Comparison of ENCODE assay signal across 20 mouse cellular contexts in genomic region chr13:56766211-56766610, GRCm38 (mm10). TPM values are rescaled to one million over a fixed set of nuclear protein-coding genes. Genes with fewer than 3 reads are reported as not detected.
DNase-seq lines count a peak whose midpoint lies in the region; ATAC-seq and TF ChIP-seq lines count a peak whose summit lies in the region.
"Had no signal": no experiment of that assay in that cellular context is flagged by ENCODE, and none has a peak within 500 bp of the region (broad histone marks: within the 10 kb centered on the region; RNA-seq: fewer than 3 reads in every experiment).

No protein-coding gene starts in this region.

- H3K4me1 ChIP-seq in kidney, embryonic 16.5 days (ENCODE audit: insufficient read depth, low read length): peaks cover 19% of the 10 kb centered on the region

- H3K36me3 ChIP-seq in kidney, embryonic 16.5 days (ENCODE audit: insufficient read depth, low read length): no peaks in the 10 kb centered on the region
- H3K36me3 ChIP-seq: heart, embryonic 15.5 days; liver, embryonic 12.5 days; midbrain, embryonic 12.5 days had no signal

- no peak for TF ChIP-seq CTCF in gastrocnemius, adult 2 months (IDR thresholded peaks at IDR 0.05)

- H3K9me3 ChIP-seq in kidney, embryonic 16.5 days (ENCODE audit: low read length): no peaks in the 10 kb centered on the region
- H3K9me3 ChIP-seq: heart, embryonic 15.5 days; liver, embryonic 12.5 days; midbrain, embryonic 12.5 days had no signal

- no peak overlapping the region for H3K27ac ChIP-seq in gastrocnemius, adult 2 months
- peak overlapping the region; percentile 3; the same call in 1 of the 2 replicates for H3K27ac ChIP-seq in kidney, embryonic 16.5 days (ENCODE audit: low read length)
- H3K27ac ChIP-seq: heart, embryonic 15.5 days; liver, embryonic 12.5 days; midbrain, embryonic 12.5 days; stomach, postnatal 0 days had no signal

- no peaks in the 10 kb centered on the region for H3K27me3 ChIP-seq in kidney, embryonic 16.5 days (ENCODE audit: insufficient read depth, low read length)

- no peak for DNase-seq in gastrocnemius, adult 2 months
- no peak for DNase-seq in gastrocnemius, adult 18-20 months (ENCODE audit: low spot score)
- no peak for DNase-seq in kidney, postnatal 10 days
- DNase-seq in thymus, postnatal 14 days: peak; percentile 3
- DNase-seq in thymus, adult 18-20 months: no peak
- no peak for DNase-seq in cerebellum, postnatal 10 days
- DNase-seq in urinary bladder, adult 2 months (ENCODE audit: low spot score): no peak
- DNase-seq: adrenal gland, adult 8-10 months; B cell, adult 2 months; cerebellum, adult 8-10 months; forebrain, postnatal 0 days; gastrocnemius, postnatal 25 days; kidney, adult 8-10 months; lung, postnatal 14 days; thymus, postnatal 36 days had no signal

- 32% methylated on average over 5 of the region's 5 CpGs for WGBS in kidney, embryonic 16.5 days

- H3K4me3 ChIP-seq in gastrocnemius, adult 2 months: peak overlapping the region; percentile 61
- H3K4me3 ChIP-seq in kidney, embryonic 16.5 days (ENCODE audit: low read length): no peak overlapping the region
- H3K4me3 ChIP-seq: midbrain, embryonic 12.5 days had no signal

- no peak overlapping the region for H3K4me2 ChIP-seq in kidney, embryonic 16.5 days (replicated peaks; ENCODE audit: low read depth, low read length)
- H3K4me2 ChIP-seq: midbrain, embryonic 12.5 days had no signal

- no peak overlapping the region for H3K9ac ChIP-seq in kidney, embryonic 16.5 days (replicated peaks; ENCODE audit: low read length)
- H3K9ac ChIP-seq: forebrain, postnatal 0 days; heart, embryonic 15.5 days; liver, embryonic 12.5 days; midbrain, embryonic 12.5 days had no signal

- ATAC-seq in kidney, embryonic 16.5 days (ENCODE audit: low FRiP score, low TSS enrichment): no peak
- ATAC-seq: forebrain, postnatal 0 days had no signal

- intact Hi-C loops in gastrocnemius, adult 2 months (cut with DNase I): no loop called here

RNA-seq across cellular contexts. Expression of gene Gm45623, which starts 12.6 kb away (rescaled TPM):
- not detected for total RNA-seq in gastrocnemius, adult 2 months (2021)
- not detected for total RNA-seq in gastrocnemius, adult 18-20 months (2021)
- 0.25 TPM in 1 of 2 replicates, not detected in the other for polyA plus RNA-seq in kidney, embryonic 16.5 days (2015; fragmentation: Nextera tagmentation; extraction: Ambion mirVana)
- polyA plus RNA-seq in urinary bladder, adult 2 months (2012; rRNA removed): not detected in 2 replicates
- total RNA-seq: adrenal gland, adult 8-10 months; gastrocnemius, postnatal 25 days had no signal
- polyA plus RNA-seq: heart, embryonic 15.5 days; liver, embryonic 12.5 days had no signal
